Mouse (Mus musculus) CH12.LX (cell line): ENCODE results near the gene Kxd1. TPM values are rescaled to one million over a fixed set of nuclear protein-coding genes. Genes with fewer than 3 reads are reported as not detected.

ENCODE experiments used
- DNase-seq: peaks from one replicate; pipeline ENCODE4 v3.0.0-alpha.2; 2013; ENCODE audit errors: extremely low read depth
- H3K27ac ChIP-seq: 2 replicates; pipeline ENCODE4 v1.5.1; 2012; ENCODE audit warnings: low read depth, mild to moderate bottlenecking, control low read depth, moderate library complexity; ENCODE audit not compliant: insufficient read depth
- H3K27me3 ChIP-seq: replicated peaks from 2 replicates; pipeline ENCODE3; 2012; ENCODE audit warnings: inconsistent platforms
- H3K36me3 ChIP-seq, 2 experiments: replicated peaks in 1 of 2; 2 replicates each; pipeline versions ENCODE3 to v1.6.1; 2012; ENCODE audit warnings: inconsistent platforms in 1 of 2, low read length in 1 of 2, mild to moderate bottlenecking in 1 of 2, mixed read lengths in 1 of 2, moderate library complexity in 1 of 2; ENCODE audit not compliant: control insufficient read depth in 1 of 2, insufficient read depth in 1 of 2
- H3K4me1 ChIP-seq, 2 experiments: 2 replicates each; pipeline ENCODE4 v1.6.1; 2012; ENCODE audit warnings: inconsistent platforms in 1 of 2, moderate library complexity in 1 of 2; ENCODE audit not compliant: insufficient read depth in 2 of 2, control insufficient read depth in 1 of 2
- H3K4me2 ChIP-seq: 2 replicates; pipeline ENCODE4 v1.6.1; 2012; ENCODE audit warnings: low read depth, mild to moderate bottlenecking, control low read depth; ENCODE audit not compliant: poor library complexity, insufficient read depth, severe bottlenecking
- H3K4me3 ChIP-seq, 3 experiments: fragments of 150-350 bp in 1 of 3; sonication (generic) in 1 of 3; replicated peaks in 1 of 3; 2 replicates each; pipeline versions ENCODE3 to v1.5.1; 2011 to 2012; ENCODE audit warnings: low read depth in 2 of 3, low read length in 2 of 3, mild to moderate bottlenecking in 2 of 3, moderate library complexity in 2 of 3, control low read depth in 1 of 3, improper control_type of control experiment in 1 of 3, inconsistent platforms in 1 of 3, mixed read lengths in 1 of 3; ENCODE audit not compliant: poor library complexity in 1 of 3
- H3K79me2 ChIP-seq: replicated peaks from 2 replicates; pipeline ENCODE4 v1.6.1; 2012; ENCODE audit warnings: mild to moderate bottlenecking, moderate library complexity; ENCODE audit not compliant: control insufficient read depth, poor library complexity, insufficient read depth, severe bottlenecking; ENCODE audit errors: extremely low read depth
- H3K9ac ChIP-seq: 2 replicates; pipeline ENCODE4 v1.6.1; 2012; ENCODE audit warnings: low read depth, mild to moderate bottlenecking, control low read depth, moderate library complexity; ENCODE audit not compliant: insufficient read depth
- H3K9me3 ChIP-seq: replicated peaks from 2 replicates; pipeline ENCODE3; 2012; ENCODE audit warnings: low read length, inconsistent platforms, mixed read lengths
- BHLHE40 ChIP-seq: IDR thresholded peaks from 2 replicates; pipeline ENCODE4 v1.6.1; 2011; ENCODE audit warnings: mild to moderate bottlenecking, low read depth, low read length, improper control_type of control experiment
- CHD2 ChIP-seq: IDR thresholded peaks from 2 replicates; pipeline ENCODE4 v1.6.1; 2011; ENCODE audit warnings: low read length, improper control_type of control experiment
- CTCF ChIP-seq, 2 experiments: IDR thresholded peaks in 1 of 2; conservative IDR thresholded peaks in 1 of 2; 2 replicates each; pipeline ENCODE4 v1.5.1; 2011 to 2012; ENCODE audit warnings: low read depth in 2 of 2, low read length in 2 of 2, improper control_type of control experiment in 1 of 2, inconsistent platforms in 1 of 2, mild to moderate bottlenecking in 1 of 2, moderate library complexity in 1 of 2
- E2F4 ChIP-seq: IDR thresholded peaks from 2 replicates; pipeline ENCODE4 v1.6.1; 2011; ENCODE audit warnings: low read depth, low read length, improper control_type of control experiment; ENCODE audit not compliant: insufficient replicate concordance
- ELF1 ChIP-seq: IDR thresholded peaks from 2 replicates; pipeline ENCODE4 v1.6.1; 2014; ENCODE audit warnings: low read depth, mild to moderate bottlenecking, inconsistent platforms, low read length, improper control_type of control experiment
- EP300 ChIP-seq: IDR thresholded peaks from 2 replicates; pipeline ENCODE4 v1.6.1; 2011; ENCODE audit warnings: low read length, improper control_type of control experiment
- IRF4 ChIP-seq: IDR thresholded peaks from 2 replicates; pipeline ENCODE4 v1.6.1; 2014; ENCODE audit warnings: low read depth, mild to moderate bottlenecking, inconsistent platforms, low read length, improper control_type of control experiment
- JUN ChIP-seq: IDR thresholded peaks from 2 replicates; pipeline ENCODE4 v1.6.1; 2011; ENCODE audit warnings: low read depth, mild to moderate bottlenecking, low read length, improper control_type of control experiment, moderate library complexity; ENCODE audit not compliant: insufficient read depth
- JUND ChIP-seq: conservative IDR thresholded peaks from 2 replicates; pipeline ENCODE4 v1.6.1; 2011; ENCODE audit warnings: low read depth, low read length, improper control_type of control experiment
- KAT2A ChIP-seq: IDR thresholded peaks from 2 replicates; pipeline ENCODE4 v1.6.1; 2012; ENCODE audit warnings: low read length, improper control_type of control experiment, inconsistent platforms; ENCODE audit not compliant: insufficient replicate concordance
- MAX ChIP-seq: IDR thresholded peaks from 2 replicates; pipeline ENCODE4 v1.6.1; 2011; ENCODE audit warnings: low read length, improper control_type of control experiment
- MXI1 ChIP-seq: IDR thresholded peaks from 2 replicates; pipeline ENCODE4 v1.6.1; 2011; ENCODE audit warnings: mild to moderate bottlenecking, low read depth, low read length, improper control_type of control experiment
- MYC ChIP-seq: IDR thresholded peaks from 2 replicates; pipeline ENCODE4 v1.6.1; 2011; ENCODE audit warnings: low read depth, mild to moderate bottlenecking, improper control_type of control experiment, low read length
- NELFE ChIP-seq: IDR thresholded peaks from 2 replicates; pipeline ENCODE4 v1.6.1; 2011; ENCODE audit warnings: low read depth, low read length, improper control_type of control experiment
- NRF1 ChIP-seq: IDR thresholded peaks from 2 replicates; pipeline ENCODE4 v1.6.1; 2014; ENCODE audit warnings: low read depth, mild to moderate bottlenecking, inconsistent platforms, low read length, improper control_type of control experiment, moderate library complexity
- POLR2AphosphoS2 ChIP-seq: IDR thresholded peaks from 2 replicates; pipeline ENCODE4 v1.6.1; 2011; ENCODE audit warnings: low read depth, low read length, improper control_type of control experiment
- SMC3 ChIP-seq: IDR thresholded peaks from 2 replicates; pipeline ENCODE4 v1.6.1; 2011; ENCODE audit warnings: low read depth, low read length, improper control_type of control experiment
- TCF12 ChIP-seq: IDR thresholded peaks from 2 replicates; pipeline ENCODE4 v1.6.1; 2014; ENCODE audit warnings: low read depth, mild to moderate bottlenecking, inconsistent platforms, low read length, improper control_type of control experiment
- ZMIZ1 ChIP-seq: IDR thresholded peaks from 2 replicates; pipeline ENCODE4 v1.6.1; 2012; ENCODE audit warnings: low read depth, mild to moderate bottlenecking, inconsistent platforms, low read length, improper control_type of control experiment
- ZNF384 ChIP-seq: IDR thresholded peaks from 2 replicates; pipeline ENCODE4 v1.6.1; 2012; ENCODE audit warnings: low read depth, low read length, improper control_type of control experiment, inconsistent platforms
- dilution Hi-C: fragments of 300-500 bp; cut with MboI; formaldehyde crosslinking; loops from 2 replicates; pipeline ENCODE4 v1.14.3; 2020; ENCODE audit warnings: low sequenced_read_pairs; ENCODE audit not compliant: extremely low pct_unique_long_range_greater_than_20kb, extremely low pct_ligation_motif_present
- in situ Hi-C: fragments of 300-500 bp; cut with MboI; formaldehyde crosslinking; loops from 3 replicates; pipeline ENCODE4 v1.14.3; 2019; ENCODE audit warnings: low sequenced_read_pairs, low pct_ligation_motif_present, low pct_unique_long_range_greater_than_20kb, mixed read lengths
- polyA plus RNA-seq: library from polyadenylated mRNA; unstranded; fragments of >175 nt; gene quantifications from 2 replicates; pipeline ENCODE4 v1.2.1, GENCODE M21; 2012; ENCODE audit warnings: low read depth; ENCODE audit not compliant: insufficient read length
- total RNA-seq, 2 experiments: library from RNA; depleted of rRNA; stranded (reverse); fragments of 300-350 nt in 1 of 2; fragments of >200 nt in 1 of 2; gene quantifications; 2 replicates each; pipeline ENCODE4 v1.2.3; 2012 to 2014

The Kxd1 gene
- total and polyA plus RNA-seq, 3 experiments, result 56.6 to 68.0 (median 63.4) TPM

- no peak overlapping the region; the same call in 1 of the 2 replicates for H3K27ac ChIP-seq
- dilution Hi-C loops (no loop called here), in situ Hi-C loops (no loop called here)
- H3K79me2 ChIP-seq, result peaks cover 39% of the 10 kb centered on the region
- no peak overlapping the region for H3K9ac ChIP-seq
- DNase-seq, result no peak
- peaks cover 15 to 35% of the 10 kb centered on the region in 2 experiments for H3K4me1 ChIP-seq
- H3K4me2 ChIP-seq, result no peak overlapping the region
- no peaks in the 10 kb centered on the region for H3K9me3 ChIP-seq
- H3K36me3 ChIP-seq, result peaks cover 46 to 65% of the 10 kb centered on the region in 2 experiments
- H3K27me3 ChIP-seq, result no peaks in the 10 kb centered on the region
- no peak overlapping the region for H3K4me3 ChIP-seq
- TF ChIP-seq POLR2AphosphoS2 (no peak), E2F4 (no peak), MYC (no peak)
Measured at GRCm38 (mm10) chr8:70513441-70513840, 14.3 kb downstream of the Kxd1 start.

DNA sequence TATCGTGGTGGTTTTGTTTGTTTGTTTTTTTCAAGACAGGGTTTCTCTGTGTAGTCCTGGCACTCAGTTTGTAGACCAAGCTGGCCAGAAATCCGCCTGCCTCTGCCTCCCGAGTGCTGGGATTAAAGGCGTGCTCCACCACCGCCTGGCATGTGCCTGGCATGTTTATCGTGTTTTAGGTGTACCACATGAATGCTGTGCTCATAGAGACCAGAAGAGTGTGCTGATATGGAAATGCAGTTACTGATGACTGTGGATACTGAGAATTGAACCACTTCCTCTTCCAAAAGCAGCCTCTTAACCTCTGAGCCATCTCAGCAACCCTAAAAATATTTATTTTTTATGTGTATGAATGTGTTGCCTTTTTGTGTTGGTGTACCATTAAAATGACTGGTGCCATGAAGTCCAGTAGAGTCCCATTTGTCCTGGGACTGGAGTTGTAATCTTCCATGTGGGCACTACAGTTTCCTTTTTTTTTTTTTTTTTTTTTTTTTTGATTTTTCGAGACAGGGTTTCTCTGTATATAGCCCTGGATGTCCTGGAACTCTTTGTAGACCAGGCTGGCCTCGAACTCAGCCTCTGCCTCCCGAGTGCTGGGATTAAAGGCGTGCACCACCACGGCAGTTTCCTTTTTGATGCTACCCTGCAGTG lies 15.4 kb downstream of the Kxd1 start:
- no peaks in the 10 kb centered on the region for H3K27me3 ChIP-seq
- peaks cover 51 to 64% of the 10 kb centered on the region in 2 experiments for H3K36me3 ChIP-seq
- peak overlapping the region; percentile 57 for H3K4me2 ChIP-seq
- H3K27ac ChIP-seq, result peak overlapping the region; percentile 30; the same call in 1 of the 2 replicates
- H3K4me1 ChIP-seq, result peaks cover 22 to 44% of the 10 kb centered on the region in 2 experiments
- H3K79me2 ChIP-seq, result peaks cover 46% of the 10 kb centered on the region
- no peak for TF ChIP-seq TCF12
- peak; percentile 66 for TF ChIP-seq BHLHE40
- peak; percentile 62 for TF ChIP-seq ZNF384
- DNase-seq, result peak; percentile 57
- H3K9me3 ChIP-seq, result no peaks in the 10 kb centered on the region
- H3K4me3 ChIP-seq, result peak overlapping the region in 2 of 3 experiments; percentile 87 to 98
- H3K9ac ChIP-seq, result peak overlapping the region; percentile 94
- dilution Hi-C loops (no loop called here), in situ Hi-C loops (no loop called here)

DNA sequence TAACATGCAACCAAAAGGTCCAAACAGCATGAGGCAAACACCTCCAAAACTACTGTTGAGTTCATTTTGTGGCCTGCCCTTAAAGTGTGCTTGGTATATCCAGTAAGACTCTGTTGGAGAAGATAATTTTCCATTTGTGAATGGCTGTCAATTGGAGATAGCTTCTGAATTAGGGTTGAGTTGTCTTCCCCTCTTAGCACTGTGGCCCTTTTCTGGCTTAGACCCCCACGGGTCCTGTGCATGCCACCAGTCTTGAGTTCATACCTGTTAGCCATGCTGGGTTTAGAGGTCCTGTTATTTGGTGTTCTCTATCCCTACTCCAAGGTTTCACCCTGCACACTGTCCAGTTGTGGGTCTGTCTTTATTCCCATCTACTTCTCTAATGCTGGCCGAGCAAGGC lies 16.0 kb downstream of the Kxd1 start:
- no peaks in the 10 kb centered on the region for H3K9me3 ChIP-seq
- peak overlapping the region; percentile 57 for H3K4me2 ChIP-seq
- no peak for DNase-seq
- peaks cover 46% of the 10 kb centered on the region for H3K79me2 ChIP-seq
- H3K4me3 ChIP-seq, result peak overlapping the region; percentile 36 to 98 (median 87)
- peaks cover 52 to 66% of the 10 kb centered on the region in 2 experiments for H3K36me3 ChIP-seq
- peak overlapping the region; percentile 94 for H3K9ac ChIP-seq
- H3K27me3 ChIP-seq, result no peaks in the 10 kb centered on the region
- no peak for TF ChIP-seq NRF1
- no peak for TF ChIP-seq NELFE
- TF ChIP-seq JUND, result no peak
- no peak for TF ChIP-seq KAT2A
- TF ChIP-seq EP300, result no peak
- TF ChIP-seq ELF1, result no peak
- no peak for TF ChIP-seq E2F4
- no peak for TF ChIP-seq CTCF (conservative IDR thresholded peaks at IDR 0.05 in 1 of 2, IDR thresholded peaks at IDR 0.05 in 1 of 2; ENCODE audit: low read depth in 2 of 2, low read length in 2 of 2)
- TF ChIP-seq MXI1, result no peak
- no peak; the same call in 1 of the 2 replicates for TF ChIP-seq POLR2AphosphoS2
- no peak for TF ChIP-seq SMC3
- no peak for TF ChIP-seq CHD2
- no peak for TF ChIP-seq ZMIZ1
- TF ChIP-seq JUN, result no peak
- no peak for TF ChIP-seq IRF4
- TF ChIP-seq MYC, result no peak
- TF ChIP-seq MAX, result no peak
- in situ Hi-C loops (no loop called here), dilution Hi-C loops (no loop called here)
- peak overlapping the region; percentile 27; the same call in 1 of the 2 replicates for H3K27ac ChIP-seq
- peaks cover 24 to 49% of the 10 kb centered on the region in 2 experiments for H3K4me1 ChIP-seq
